ENCODE assay signal across 8 mouse cellular contexts in the genomic region with DNA sequence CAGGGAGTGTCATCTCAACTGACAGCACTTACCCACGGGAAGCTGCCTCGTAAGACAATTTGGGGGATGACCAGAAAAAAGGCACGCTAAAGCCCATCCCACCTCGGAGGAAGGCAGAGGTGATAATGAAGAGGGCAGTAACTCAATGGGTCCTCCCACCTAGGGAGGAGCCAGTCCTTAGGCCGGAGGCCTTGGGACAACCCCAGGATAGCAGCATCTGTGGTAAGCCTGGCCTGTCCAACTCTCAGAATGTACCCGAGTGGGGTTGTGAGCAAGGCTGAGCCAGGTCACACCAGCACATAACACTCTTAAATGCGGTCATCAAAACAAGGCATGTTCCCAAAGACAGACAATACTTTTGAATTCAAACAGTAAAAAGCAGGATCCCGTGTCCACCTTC. TPM values are rescaled to one million over a fixed set of nuclear protein-coding genes. Genes with fewer than 3 reads are reported as not detected.
DNase-seq lines count a peak whose midpoint lies in the region; ATAC-seq lines count a peak whose summit lies in the region.

No protein-coding gene starts in this region.

- 24% methylated on average over 8 of the region's 8 CpGs for WGBS in heart, embryonic 12.5 days
- 43% methylated on average over 8 of the region's 8 CpGs for WGBS in neural tube, embryonic 13.5 days

- H3K9ac ChIP-seq in heart, embryonic 12.5 days = peak overlapping the region; percentile 100
- peak overlapping the region; percentile 99 for H3K9ac ChIP-seq in neural tube, embryonic 13.5 days

- H3K27me3 ChIP-seq in heart, embryonic 12.5 days (replicated peaks) = no peaks in the 10 kb centered on the region
- H3K27me3 ChIP-seq in neural tube, embryonic 13.5 days = no peaks in the 10 kb centered on the region

- peak overlapping the region; percentile 96 for H3K4me3 ChIP-seq in heart, embryonic 12.5 days
- peak overlapping the region; percentile 92 for H3K4me3 ChIP-seq in neural tube, embryonic 13.5 days

- peaks cover 26% of the 10 kb centered on the region for H3K4me1 ChIP-seq in heart, embryonic 12.5 days (replicated peaks)
- H3K4me1 ChIP-seq in neural tube, embryonic 13.5 days (replicated peaks) = peaks cover 29% of the 10 kb centered on the region

- H3K4me2 ChIP-seq in heart, embryonic 12.5 days = peak overlapping the region; percentile 99
- H3K4me2 ChIP-seq in neural tube, embryonic 13.5 days = peak overlapping the region; percentile 98

- ATAC-seq in heart, embryonic 12.5 days (ENCODE audit: insufficient number of reproducible peaks, low FRiP score) = no peak
- ATAC-seq in neural tube, embryonic 13.5 days (ENCODE audit: low read depth) = no peak

- 0 out of 2 replicates have a peak overlapping the region, but pooled peaks have one; percentile 96 for H3K27ac ChIP-seq in heart, embryonic 12.5 days (ENCODE audit: poor library complexity, severe bottlenecking)
- H3K27ac ChIP-seq in neural tube, embryonic 13.5 days (replicated peaks) = no peak overlapping the region

- peak; percentile 52 for DNase-seq in adrenal gland, postnatal 14 days
- no peak for DNase-seq in adrenal gland, postnatal 4 days (ENCODE audit: low spot score in 2 of 2)
- peak; percentile 63 for DNase-seq in NIH3T3 (ENCODE audit: low read depth)
- DNase-seq in kidney, postnatal 25 days = peak; percentile 18 to 56
- DNase-seq in left cerebral cortex, adult 9 months (ENCODE audit: low spot score in 2 of 2) = no peak
- DNase-seq in right cerebral cortex, adult 18-20 months = no peak

- peaks cover 41% of the 10 kb centered on the region for H3K36me3 ChIP-seq in heart, embryonic 12.5 days
- H3K36me3 ChIP-seq in neural tube, embryonic 13.5 days = peaks cover 41% of the 10 kb centered on the region

- no peaks in the 10 kb centered on the region for H3K9me3 ChIP-seq in heart, embryonic 12.5 days (replicated peaks)
- H3K9me3 ChIP-seq in neural tube, embryonic 13.5 days = no peaks in the 10 kb centered on the region

RNA-seq across cellular contexts. Expression of gene Khsrp, which starts 1.6 kb away (rescaled TPM):
- total RNA-seq in adrenal gland, postnatal 14 days (2021) = 90.2 and 99.9 TPM in 2 replicates
- total RNA-seq in adrenal gland, postnatal 4 days (2021) = 100 to 1,000 TPM; 141 to 156 TPM
- 52.4 and 58.7 TPM in 2 replicates for polyA plus RNA-seq in heart, embryonic 12.5 days (2016; fragmentation: Nextera tagmentation; extraction: Ambion mirVana)
- polyA plus RNA-seq in neural tube, embryonic 13.5 days (2015; fragmentation: Nextera tagmentation; extraction: Ambion mirVana) = 33.5 and 34.2 TPM in 2 replicates

RNA-seq across cellular contexts. Expression of gene Slc25a41, which starts 11.8 kb away (rescaled TPM):
- not detected in 2 replicates for total RNA-seq in adrenal gland, postnatal 14 days (2021)
- not detected for total RNA-seq in adrenal gland, postnatal 4 days (2021)
- not detected in 2 replicates for polyA plus RNA-seq in heart, embryonic 12.5 days (2016; fragmentation: Nextera tagmentation; extraction: Ambion mirVana)
- not detected in 2 replicates for polyA plus RNA-seq in neural tube, embryonic 13.5 days (2015; fragmentation: Nextera tagmentation; extraction: Ambion mirVana)

RNA-seq across cellular contexts. Expression of gene Gm17949, which starts 18.4 kb away (rescaled TPM):
- not detected in 2 replicates for total RNA-seq in adrenal gland, postnatal 14 days (2021)
- total RNA-seq in adrenal gland, postnatal 4 days (2021) = under 1 TPM; 0.25 to 0.45 TPM
- polyA plus RNA-seq in heart, embryonic 12.5 days (2016; fragmentation: Nextera tagmentation; extraction: Ambion mirVana) = 0.22 and 0.43 TPM in 2 replicates
- 0.32 and 0.43 TPM in 2 replicates for polyA plus RNA-seq in neural tube, embryonic 13.5 days (2015; fragmentation: Nextera tagmentation; extraction: Ambion mirVana)

RNA-seq across cellular contexts. Expression of gene Gtf2f1, which starts 18.6 kb away (rescaled TPM):
- 53.7 and 63.7 TPM in 2 replicates for total RNA-seq in adrenal gland, postnatal 14 days (2021)
- total RNA-seq in adrenal gland, postnatal 4 days (2021) = 10 to 100 TPM; 55.7 to 58.6 TPM
- polyA plus RNA-seq in heart, embryonic 12.5 days (2016; fragmentation: Nextera tagmentation; extraction: Ambion mirVana) = 34.3 and 36.4 TPM in 2 replicates
- 72.5 and 72.9 TPM in 2 replicates for polyA plus RNA-seq in neural tube, embryonic 13.5 days (2015; fragmentation: Nextera tagmentation; extraction: Ambion mirVana)

RNA-seq across cellular contexts. Expression of gene Crb3, which starts 29.2 kb away (rescaled TPM):
- total RNA-seq in adrenal gland, postnatal 14 days (2021) = 0.38 and 1.4 TPM in 2 replicates
- total RNA-seq in adrenal gland, postnatal 4 days (2021) = 1 to 10 TPM; 2.6 to 7.3 TPM
- 0.27 and 0.94 TPM in 2 replicates for polyA plus RNA-seq in heart, embryonic 12.5 days (2016; fragmentation: Nextera tagmentation; extraction: Ambion mirVana)
- 0.92 and 1.1 TPM in 2 replicates for polyA plus RNA-seq in neural tube, embryonic 13.5 days (2015; fragmentation: Nextera tagmentation; extraction: Ambion mirVana)

Comparison
In these comparisons a context has a peak if more than half of its experiments do, and no peak if none do; other contexts are left out.
1. DNase-seq: peak in adrenal gland, postnatal 14 days (single experiment), NIH3T3 (single experiment) and kidney, postnatal 25 days (2 of 2); none in adrenal gland, postnatal 4 days (0 of 2), left cerebral cortex, adult 9 months (0 of 2) and right cerebral cortex, adult 18-20 months (single experiment).